Mouse (Mus musculus): ENCODE measurements at regions not wholly inside any gene's neighbourhood (a gene's known extent, or its start where the extent isn't known, plus 50 kb on each side); places are given as distances from the start of the nearest gene placed in this dataset.

GRCm38 (mm10) chr2:48456072-48457040 lies 357.6 kb upstream of the Acvr2a start:
- TF ChIP-seq MYOG (IDR thresholded peaks at IDR 0.05; ENCODE audit: control insufficient read depth in 1 of 3, insufficient read depth in 1 of 3, insufficient read length in 2 of 3, low read depth in 2 of 3) (peak in 1 of 3 experiments; percentile 45), TCF3 (IDR thresholded peaks at IDR 0.05; ENCODE audit: insufficient read length, low read depth) (no peak), POLR2A (IDR thresholded peaks at IDR 0.05; ENCODE audit: insufficient read length, low read depth) (no peak), POLR2AphosphoS2 (IDR thresholded peaks at IDR 0.05; ENCODE audit: insufficient read length, low read depth) (no peak), MAX (IDR thresholded peaks at IDR 0.05; ENCODE audit: low read depth) (no peak), E2F4 (IDR thresholded peaks at IDR 0.05; ENCODE audit: insufficient read depth) (no peak), USF1 (IDR thresholded peaks at IDR 0.05; ENCODE audit: low read depth) (no peak)

Measured in myocyte (in vitro differentiated cells).